Mouse (Mus musculus): ENCODE data around the gene Astn2.

DNA sequence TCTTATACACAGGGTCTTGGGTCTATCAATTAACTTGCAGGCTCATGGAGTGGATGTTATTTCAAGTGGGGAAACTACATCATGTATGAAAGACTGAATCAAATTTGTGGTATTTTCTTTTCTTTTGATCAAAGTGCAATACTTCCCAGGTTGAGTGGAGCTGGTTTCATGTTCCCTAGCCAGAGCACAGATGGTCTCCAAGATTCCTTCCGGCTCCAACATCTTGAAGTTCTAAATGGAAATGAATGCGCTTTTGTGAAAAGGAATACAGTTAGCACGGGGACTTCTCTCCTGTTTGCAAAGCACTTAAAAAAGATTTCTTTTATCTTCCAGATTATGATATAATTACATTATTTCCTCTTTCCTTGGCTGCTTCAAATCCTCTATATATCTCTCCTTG is 278.2 kb downstream of the Astn2 start:
- no peak for TF ChIP-seq POLR2A (IDR thresholded peaks at IDR 0.05; ENCODE audit: insufficient read depth, low read depth, low read length)
- TF ChIP-seq CTCF (IDR thresholded peaks at IDR 0.05; ENCODE audit: insufficient read depth, low read depth, low read length): no peak
